Mouse (Mus musculus): ENCODE measurements around the gene Tcf21.

Gene Tcf21

GRCm38 (mm10) chr10:22819871-22820590 lies at the start of gene Tcf21:
Gene Tcf21, minus strand, starts transcription at chr10:22820174.
- no peak for DNase-seq

GRCm38 (mm10) chr10:22868386-22868918 lies 48.5 kb upstream of the Tcf21 start:
- no peak for DNase-seq

- DNase-seq, result no peak
Measured at GRCm38 (mm10) chr10:22867210-22867609, 47.2 kb upstream of the Tcf21 start.

GRCm38 (mm10) chr10:22858111-22858510 lies 38.1 kb upstream of the Tcf21 start:
- DNase-seq, result no peak

- DNase-seq, result no peak
Measured at GRCm38 (mm10) chr10:22854330-22854729, 34.4 kb upstream of the Tcf21 start.

GRCm38 (mm10) chr10:22845351-22845750 lies 25.4 kb upstream of the Tcf21 start:
- DNase-seq, result no peak

- no peak for DNase-seq
Measured at GRCm38 (mm10) chr10:22844731-22845130, 24.8 kb upstream of the Tcf21 start.

GRCm38 (mm10) chr10:22843440-22844361 lies 23.7 kb upstream of the Tcf21 start:
- no peak for DNase-seq

- no peak for DNase-seq
Measured at GRCm38 (mm10) chr10:22842781-22843439, 22.9 kb upstream of the Tcf21 start.

GRCm38 (mm10) chr10:22842113-22842512 lies 22.1 kb upstream of the Tcf21 start:
- DNase-seq, result no peak

- DNase-seq, result no peak
Measured at GRCm38 (mm10) chr10:22826244-22826643, 6.3 kb upstream of the Tcf21 start.

GRCm38 (mm10) chr10:22822896-22823295 lies 2.9 kb upstream of the Tcf21 start:
- no peak for DNase-seq

GRCm38 (mm10) chr10:22822486-22822885 lies 2.5 kb upstream of the Tcf21 start:
- DNase-seq, result no peak

GRCm38 (mm10) chr10:22821709-22822108 lies 1.7 kb upstream of the Tcf21 start:
- no peak for DNase-seq

- no peak for DNase-seq
Measured at GRCm38 (mm10) chr10:22821267-22821666, 1.3 kb upstream of the Tcf21 start.

- no peak for DNase-seq
Measured at GRCm38 (mm10) chr10:22820841-22821240, 867 bp upstream of the Tcf21 start.

- DNase-seq, result no peak
Measured at GRCm38 (mm10) chr10:22819239-22819870, 619 bp downstream of the Tcf21 start.

- DNase-seq, result no peak
Measured at GRCm38 (mm10) chr10:22818600-22819238, 1.3 kb downstream of the Tcf21 start.

- DNase-seq, result no peak
Measured at GRCm38 (mm10) chr10:22817976-22818375, 2.0 kb downstream of the Tcf21 start.

GRCm38 (mm10) chr10:22817561-22817960 lies 2.4 kb downstream of the Tcf21 start:
- DNase-seq, result no peak

- no peak for DNase-seq
Measured at GRCm38 (mm10) chr10:22816237-22816762, 3.7 kb downstream of the Tcf21 start.
